Mouse (Mus musculus): ENCODE results near the gene Kirrel2. TPM values are rescaled to one million over a fixed set of nuclear protein-coding genes. Genes with fewer than 3 reads are reported as not detected.

Gene Kirrel2
- polyA plus RNA-seq, 1 experiment from 2014 or later = 0.73 TPM

DNA sequence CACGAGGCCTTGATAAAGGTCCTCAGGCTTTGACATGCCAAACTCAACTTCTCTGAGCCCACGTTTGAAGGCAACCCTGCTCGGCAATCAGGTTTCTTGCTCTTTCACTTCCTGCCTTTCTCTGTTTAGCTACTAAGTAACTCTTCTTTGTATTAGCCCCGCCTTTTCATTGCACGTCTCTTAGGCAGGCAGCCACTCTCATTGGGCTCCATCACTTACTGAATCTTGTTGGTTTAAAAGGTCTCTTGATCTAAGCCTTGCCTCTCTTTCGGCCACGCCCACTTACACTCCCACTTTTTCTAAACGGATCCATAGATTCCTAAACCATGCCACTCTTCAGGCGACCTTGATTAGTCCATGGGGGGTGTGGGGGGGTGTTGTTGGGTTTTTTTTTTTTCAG, 13.8 kb downstream of the Kirrel2 start:
- H3K36me3 ChIP-seq (ENCODE audit: control insufficient read depth, insufficient read depth, low read length) = peaks cover 18% of the 10 kb centered on the region; the same call in 1 of the 2 replicates
- H3K9ac ChIP-seq (ENCODE audit: low read depth, low read length) = peak overlapping the region; percentile 96
- peak overlapping the region; percentile 98 for H3K27ac ChIP-seq (ENCODE audit: low read length)
- WGBS = 14% methylated on average over 9 of the region's 9 CpGs
- peak overlapping the region; percentile 93 for H3K4me2 ChIP-seq (ENCODE audit: low read length)
- no peaks in the 10 kb centered on the region for H3K9me3 ChIP-seq (replicated peaks; ENCODE audit: control insufficient read depth, low read length, poor library complexity, severe bottlenecking)
- ATAC-seq = no peak
- no peaks in the 10 kb centered on the region for H3K27me3 ChIP-seq (ENCODE audit: control insufficient read depth, insufficient read depth, low read depth, low read length)
- H3K4me1 ChIP-seq (ENCODE audit: control insufficient read depth, insufficient read depth, low read length) = peaks cover 25% of the 10 kb centered on the region
- peak overlapping the region; percentile 73 for H3K4me3 ChIP-seq (ENCODE audit: low read depth, low read length)

DNA sequence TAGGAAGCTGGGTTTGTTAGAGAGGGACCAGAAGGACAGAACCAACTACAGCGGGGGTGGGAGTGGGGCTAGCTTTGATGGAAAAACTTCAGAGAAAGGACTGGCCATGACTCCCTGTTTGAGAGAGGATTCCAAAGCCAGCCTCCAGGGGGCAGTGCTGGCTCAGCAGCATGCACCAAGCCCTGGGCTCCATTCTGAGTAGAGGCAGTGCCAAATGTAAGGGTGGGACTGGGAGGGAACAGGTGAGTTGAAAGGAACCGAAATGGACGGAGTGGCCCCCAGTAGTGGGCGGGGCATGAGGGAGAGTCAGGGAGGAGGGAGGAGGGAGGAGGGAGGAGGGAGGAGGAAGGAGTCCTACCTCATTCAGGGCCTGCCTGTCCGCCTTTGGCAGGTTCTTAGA, 16.8 kb downstream of the Kirrel2 start:
- H3K4me1 ChIP-seq (ENCODE audit: control insufficient read depth, insufficient read depth, low read length) = peaks cover 19% of the 10 kb centered on the region
- peaks cover 28% of the 10 kb centered on the region for H3K36me3 ChIP-seq (ENCODE audit: control insufficient read depth, insufficient read depth, low read length)
- 0 out of 2 replicates have a peak overlapping the region, but pooled peaks have one; percentile 18 for H3K9ac ChIP-seq (ENCODE audit: low read depth, low read length)
- H3K4me3 ChIP-seq (ENCODE audit: low read depth, low read length) = no peak overlapping the region
- H3K4me2 ChIP-seq (ENCODE audit: low read length) = no peak overlapping the region
- no peak for ATAC-seq
- 23% methylated on average over 4 of the region's 5 CpGs for WGBS
- no peak overlapping the region for H3K27ac ChIP-seq (ENCODE audit: low read length)
- H3K9me3 ChIP-seq (replicated peaks; ENCODE audit: control insufficient read depth, low read length, poor library complexity, severe bottlenecking) = no peaks in the 10 kb centered on the region
- no peaks in the 10 kb centered on the region for H3K27me3 ChIP-seq (ENCODE audit: control insufficient read depth, insufficient read depth, low read depth, low read length)

- ATAC-seq = no peak
These were observed 17.8 kb downstream of the Kirrel2 start for GRCm38 (mm10) chr7:30439734-30440133.

GRCm38 (mm10) chr7:30436879-30437278, 20.6 kb downstream of the Kirrel2 start:
- Histone ChIP-seq H3K4me3 (ENCODE audit: low read depth, low read length) (no peak overlapping the region), H3K4me2 (ENCODE audit: low read length) (no peak overlapping the region), H3K27ac (ENCODE audit: low read length) (no peak overlapping the region), H3K27me3 (ENCODE audit: control insufficient read depth, insufficient read depth, low read depth, low read length) (no peaks in the 10 kb centered on the region), H3K9ac (ENCODE audit: low read depth, low read length) (no peak overlapping the region), H3K4me1 (ENCODE audit: control insufficient read depth, insufficient read depth, low read length) (no peaks in the 10 kb centered on the region), H3K9me3 (replicated peaks; ENCODE audit: control insufficient read depth, low read length, poor library complexity, severe bottlenecking) (no peaks in the 10 kb centered on the region), H3K36me3 (ENCODE audit: control insufficient read depth, insufficient read depth, low read length) (peaks cover 28% of the 10 kb centered on the region)
- WGBS = 28% methylated on average over 10 of the region's 10 CpGs
- ATAC-seq = no peak

More at GRCm38 (mm10) chr7:30439734-30440133, 17.8 kb downstream of the Kirrel2 start:
- Histone ChIP-seq H3K9me3 (replicated peaks; ENCODE audit: control insufficient read depth, low read length, poor library complexity, severe bottlenecking) (no peaks in the 10 kb centered on the region), H3K4me3 (ENCODE audit: low read depth, low read length) (no peak overlapping the region), H3K36me3 (ENCODE audit: control insufficient read depth, insufficient read depth, low read length) (peaks cover 36% of the 10 kb centered on the region), H3K27ac (ENCODE audit: low read length) (no peak overlapping the region), H3K4me1 (ENCODE audit: control insufficient read depth, insufficient read depth, low read length) (peaks cover 19% of the 10 kb centered on the region), H3K27me3 (ENCODE audit: control insufficient read depth, insufficient read depth, low read depth, low read length) (no peaks in the 10 kb centered on the region), H3K4me2 (ENCODE audit: low read length) (no peak overlapping the region), H3K9ac (ENCODE audit: low read depth, low read length) (no peak overlapping the region)
- WGBS = 77% methylated on average over 13 of the region's 13 CpGs

- Histone ChIP-seq H3K4me3 (ENCODE audit: low read depth, low read length) (no peak overlapping the region), H3K9ac (ENCODE audit: low read depth, low read length) (no peak overlapping the region), H3K9me3 (replicated peaks; ENCODE audit: control insufficient read depth, low read length, poor library complexity, severe bottlenecking) (no peaks in the 10 kb centered on the region), H3K36me3 (ENCODE audit: control insufficient read depth, insufficient read depth, low read length) (peaks cover 23% of the 10 kb centered on the region), H3K27ac (ENCODE audit: low read length) (no peak overlapping the region), H3K27me3 (ENCODE audit: control insufficient read depth, insufficient read depth, low read depth, low read length) (no peaks in the 10 kb centered on the region), H3K4me2 (ENCODE audit: low read length) (no peak overlapping the region), H3K4me1 (ENCODE audit: control insufficient read depth, insufficient read depth, low read length) (no peaks in the 10 kb centered on the region)
- 62% methylated on average over 9 of the region's 9 CpGs for WGBS
- no peak for ATAC-seq
These were observed 22.3 kb downstream of the Kirrel2 start for GRCm38 (mm10) chr7:30435156-30435555.

DNA sequence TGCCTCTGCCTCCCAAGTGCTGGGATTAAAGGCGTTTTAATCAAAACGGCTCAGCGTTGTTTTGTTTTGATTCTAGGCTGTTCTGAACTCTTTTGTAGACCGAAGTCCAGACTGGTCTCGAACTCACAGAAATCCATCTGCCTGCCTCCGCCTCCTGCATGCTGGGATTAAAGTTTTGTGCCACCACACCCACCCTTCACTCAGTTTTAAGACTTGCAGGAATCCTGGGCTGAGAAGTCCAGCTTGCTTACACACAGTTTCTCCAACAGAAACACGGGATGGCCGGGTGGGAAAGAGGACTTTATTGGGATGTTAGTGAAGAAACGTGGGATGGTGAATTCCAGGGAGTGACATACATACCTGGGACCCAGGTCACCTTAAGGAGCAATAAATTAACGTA, 22.8 kb downstream of the Kirrel2 start:
- Histone ChIP-seq H3K27ac (ENCODE audit: low read length) (no peak overlapping the region), H3K4me1 (ENCODE audit: control insufficient read depth, insufficient read depth, low read length) (no peaks in the 10 kb centered on the region), H3K27me3 (ENCODE audit: control insufficient read depth, insufficient read depth, low read depth, low read length) (no peaks in the 10 kb centered on the region), H3K9me3 (replicated peaks; ENCODE audit: control insufficient read depth, low read length, poor library complexity, severe bottlenecking) (no peaks in the 10 kb centered on the region), H3K4me3 (ENCODE audit: low read depth, low read length) (no peak overlapping the region), H3K4me2 (ENCODE audit: low read length) (no peak overlapping the region), H3K9ac (ENCODE audit: low read depth, low read length) (no peak overlapping the region), H3K36me3 (ENCODE audit: control insufficient read depth, insufficient read depth, low read length) (peaks cover 19% of the 10 kb centered on the region)
- WGBS = 73% methylated on average over 10 of the region's 10 CpGs
- ATAC-seq = no peak

DNA sequence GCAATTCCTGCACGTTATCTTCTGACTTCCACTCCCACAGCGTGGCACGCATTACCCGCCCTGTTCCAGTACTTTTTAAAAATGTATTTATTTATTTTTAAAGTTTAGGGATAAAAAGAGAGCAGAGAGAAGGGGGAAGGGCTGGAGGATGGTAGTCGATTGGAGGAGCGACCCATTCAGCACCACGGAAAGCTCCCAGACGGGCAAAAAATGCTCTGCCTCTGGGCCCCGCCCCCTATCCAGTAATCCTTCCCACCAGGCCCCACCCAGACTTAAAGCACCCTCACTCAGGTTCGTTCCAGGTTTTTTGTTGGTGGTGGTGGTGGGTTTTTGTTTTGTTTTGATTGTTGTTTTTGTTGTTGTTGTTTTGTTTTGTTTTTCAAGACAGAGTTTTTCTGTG, 23.3 kb downstream of the Kirrel2 start:
- Histone ChIP-seq H3K9me3 (replicated peaks; ENCODE audit: control insufficient read depth, low read length, poor library complexity, severe bottlenecking) (no peaks in the 10 kb centered on the region), H3K4me1 (ENCODE audit: control insufficient read depth, insufficient read depth, low read length) (no peaks in the 10 kb centered on the region), H3K27me3 (ENCODE audit: control insufficient read depth, insufficient read depth, low read depth, low read length) (no peaks in the 10 kb centered on the region), H3K36me3 (ENCODE audit: control insufficient read depth, insufficient read depth, low read length) (peaks cover 18% of the 10 kb centered on the region), H3K4me3 (ENCODE audit: low read depth, low read length) (no peak overlapping the region), H3K27ac (ENCODE audit: low read length) (no peak overlapping the region), H3K9ac (ENCODE audit: low read depth, low read length) (no peak overlapping the region), H3K4me2 (ENCODE audit: low read length) (no peak overlapping the region)
- WGBS = 4% methylated on average over 10 of the region's 10 CpGs
- ATAC-seq = no peak

- Histone ChIP-seq H3K27me3 (ENCODE audit: control insufficient read depth, insufficient read depth, low read depth, low read length) (no peaks in the 10 kb centered on the region), H3K36me3 (ENCODE audit: control insufficient read depth, insufficient read depth, low read length) (peaks cover 17% of the 10 kb centered on the region), H3K4me2 (ENCODE audit: low read length) (no peak overlapping the region), H3K4me1 (ENCODE audit: control insufficient read depth, insufficient read depth, low read length) (no peaks in the 10 kb centered on the region), H3K9me3 (replicated peaks; ENCODE audit: control insufficient read depth, low read length, poor library complexity, severe bottlenecking) (no peaks in the 10 kb centered on the region), H3K4me3 (ENCODE audit: low read depth, low read length) (no peak overlapping the region), H3K27ac (ENCODE audit: low read length) (no peak overlapping the region), H3K9ac (ENCODE audit: low read depth, low read length) (no peak overlapping the region)
- 7% methylated on average over 3 of the region's 3 CpGs for WGBS
- ATAC-seq = peak; percentile 66
These were observed 25.7 kb downstream of the Kirrel2 start for GRCm38 (mm10) chr7:30431793-30432192.

DNA sequence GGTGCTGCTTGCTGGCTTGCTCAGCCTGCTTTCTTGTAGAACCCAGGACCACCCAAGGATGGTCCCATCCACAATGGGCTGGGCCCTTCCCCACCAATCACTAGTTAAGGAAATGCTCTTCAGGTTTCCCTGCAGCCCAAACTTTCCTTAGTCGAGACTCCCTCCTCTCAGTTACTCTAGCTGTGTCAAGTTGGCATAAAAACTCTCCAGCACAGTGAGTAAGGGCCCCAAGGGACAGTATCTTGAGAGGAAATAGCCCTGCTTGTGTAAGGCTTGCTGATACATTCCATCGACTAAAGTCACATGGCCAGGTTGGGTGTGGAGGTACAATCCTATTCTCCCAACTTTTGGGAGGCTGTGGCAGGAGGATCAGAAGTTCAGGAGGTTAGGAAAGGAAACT, 27.3 kb downstream of the Kirrel2 start:
- Histone ChIP-seq H3K4me1 (ENCODE audit: control insufficient read depth, insufficient read depth, low read length) (no peaks in the 10 kb centered on the region), H3K9ac (ENCODE audit: low read depth, low read length) (no peak overlapping the region), H3K36me3 (ENCODE audit: control insufficient read depth, insufficient read depth, low read length) (peaks cover 10% of the 10 kb centered on the region; the same call in 1 of the 2 replicates), H3K27me3 (ENCODE audit: control insufficient read depth, insufficient read depth, low read depth, low read length) (no peaks in the 10 kb centered on the region), H3K4me3 (ENCODE audit: low read depth, low read length) (no peak overlapping the region), H3K9me3 (replicated peaks; ENCODE audit: control insufficient read depth, low read length, poor library complexity, severe bottlenecking) (no peaks in the 10 kb centered on the region), H3K27ac (ENCODE audit: low read length) (no peak overlapping the region), H3K4me2 (ENCODE audit: low read length) (no peak overlapping the region)
- WGBS = 61% methylated on average over 2 of the region's 2 CpGs
- ATAC-seq = no peak
